In genomic region chr4:63229991-63230581, GRCm38 (mm10) we compare ENCODE assay signal across 10 mouse cellular contexts. TPM values are rescaled to one million over a fixed set of nuclear protein-coding genes. Genes with fewer than 3 reads are reported as not detected.
DNase-seq lines count a peak whose midpoint lies in the region; ATAC-seq and TF ChIP-seq lines count a peak whose summit lies in the region.
"Had no signal": no experiment of that assay in that cellular context is flagged by ENCODE, and none has a peak within 500 bp of the region (broad histone marks: within the 10 kb centered on the region; RNA-seq: fewer than 3 reads in every experiment).

No protein-coding gene starts in this region.

- H3K4me1 ChIP-seq in kidney, embryonic 14.5 days (ENCODE audit: control insufficient read depth, insufficient read depth, low read length) = peaks cover 43% of the 10 kb centered on the region
- peaks cover 52% of the 10 kb centered on the region for H3K4me1 ChIP-seq in cerebellum, adult 2 months (ENCODE audit: control insufficient read depth, insufficient read depth, low read length)
- H3K4me1 ChIP-seq in heart, embryonic 15.5 days (replicated peaks) = peaks cover 85% of the 10 kb centered on the region
- H3K4me1 ChIP-seq in midbrain, embryonic 16.5 days (ENCODE audit: control insufficient read depth, insufficient read depth, low read length) = peaks cover 22% of the 10 kb centered on the region

- 86% methylated on average over 14 of the region's 14 CpGs for WGBS in kidney, embryonic 14.5 days
- 14% methylated on average over 14 of the region's 14 CpGs for WGBS in cerebellum, adult 2 months
- WGBS in heart, embryonic 15.5 days = 53% methylated on average over 14 of the region's 14 CpGs
- WGBS in midbrain, embryonic 16.5 days = 40% methylated on average over 14 of the region's 14 CpGs

- no peaks in the 10 kb centered on the region for H3K9me3 ChIP-seq in kidney, embryonic 14.5 days (ENCODE audit: control insufficient read depth, low read length)
- no peaks in the 10 kb centered on the region for H3K9me3 ChIP-seq in heart, embryonic 15.5 days (replicated peaks)
- H3K9me3 ChIP-seq in midbrain, embryonic 16.5 days (replicated peaks; ENCODE audit: control insufficient read depth, low read length, poor library complexity, severe bottlenecking) = no peaks in the 10 kb centered on the region
- H3K9me3 ChIP-seq: lung, embryonic 15.5 days had no signal

- TF ChIP-seq CTCF in cerebellum, adult 2 months (IDR thresholded peaks at IDR 0.05; ENCODE audit: borderline replicate concordance, insufficient read depth, low read depth, low read length) = no peak

- TF ChIP-seq POLR2A in cerebellum, adult 2 months (IDR thresholded peaks at IDR 0.05; ENCODE audit: borderline replicate concordance, insufficient read depth, low read length) = no peak

- no peak overlapping the region for H3K9ac ChIP-seq in kidney, embryonic 14.5 days (ENCODE audit: low read depth, low read length)
- H3K9ac ChIP-seq in heart, embryonic 15.5 days = no peak overlapping the region
- H3K9ac ChIP-seq in midbrain, embryonic 16.5 days (ENCODE audit: low read depth, low read length) = no peak overlapping the region
- H3K9ac ChIP-seq: lung, embryonic 15.5 days had no signal

- H3K27me3 ChIP-seq in kidney, embryonic 14.5 days (ENCODE audit: control insufficient read depth, insufficient read depth, low read length) = no peaks in the 10 kb centered on the region
- no peaks in the 10 kb centered on the region for H3K27me3 ChIP-seq in cerebellum, adult 2 months (ENCODE audit: control insufficient read depth, insufficient read depth, low read length)
- H3K27me3 ChIP-seq in heart, embryonic 15.5 days = no peaks in the 10 kb centered on the region
- H3K27me3 ChIP-seq in midbrain, embryonic 16.5 days (ENCODE audit: control insufficient read depth, insufficient read depth, low read depth, low read length) = no peaks in the 10 kb centered on the region
- H3K27me3 ChIP-seq: lung, embryonic 15.5 days had no signal

- ATAC-seq in kidney, embryonic 14.5 days (ENCODE audit: low FRiP score, low TSS enrichment) = no peak
- peak; percentile 51 for ATAC-seq in heart, embryonic 15.5 days (replicated peaks; ENCODE audit: insufficient number of reproducible peaks, insufficient read depth, low FRiP score, low read depth)
- ATAC-seq in midbrain, embryonic 16.5 days = peak; percentile 59

- no peak overlapping the region for H3K27ac ChIP-seq in kidney, embryonic 14.5 days (ENCODE audit: low read depth, low read length)
- peak overlapping the region; percentile 23; the same call in 1 of the 2 replicates for H3K27ac ChIP-seq in cerebellum, adult 2 months (ENCODE audit: insufficient read depth, low read length)
- peak overlapping the region; percentile 80 for H3K27ac ChIP-seq in heart, embryonic 15.5 days
- peak overlapping the region; percentile 55 for H3K27ac ChIP-seq in midbrain, embryonic 16.5 days (ENCODE audit: low read length)
- H3K27ac ChIP-seq: lung, embryonic 15.5 days had no signal

- H3K4me2 ChIP-seq in kidney, embryonic 14.5 days (replicated peaks; ENCODE audit: low read depth, low read length) = no peak overlapping the region
- no peak overlapping the region for H3K4me2 ChIP-seq in heart, embryonic 15.5 days
- H3K4me2 ChIP-seq in midbrain, embryonic 16.5 days (ENCODE audit: low read length) = no peak overlapping the region
- H3K4me2 ChIP-seq: lung, embryonic 15.5 days had no signal

- H3K36me3 ChIP-seq in kidney, embryonic 14.5 days (ENCODE audit: control insufficient read depth, insufficient read depth, low read length) = peaks cover 2% of the 10 kb centered on the region; the same call in 1 of the 2 replicates
- H3K36me3 ChIP-seq in heart, embryonic 15.5 days = no peaks in the 10 kb centered on the region
- H3K36me3 ChIP-seq in midbrain, embryonic 16.5 days (ENCODE audit: control insufficient read depth, insufficient read depth, low read length) = no peaks in the 10 kb centered on the region

- H3K4me3 ChIP-seq in kidney, embryonic 14.5 days (ENCODE audit: low read length) = no peak overlapping the region
- H3K4me3 ChIP-seq in cerebellum, adult 2 months (replicated peaks; ENCODE audit: insufficient read depth, low read depth, low read length) = no peak overlapping the region
- no peak overlapping the region for H3K4me3 ChIP-seq in heart, embryonic 15.5 days
- no peak overlapping the region for H3K4me3 ChIP-seq in midbrain, embryonic 16.5 days (ENCODE audit: low read depth, low read length)
- H3K4me3 ChIP-seq: lung, embryonic 15.5 days had no signal

- DNase-seq in kidney, adult 9 months = peak; percentile 54
- peak; percentile 78 to 85 for DNase-seq in cerebellum, adult 2 months
- no peak for DNase-seq in spleen, adult 18-20 months
- no peak for DNase-seq in embryo, embryonic 9.5 days (ENCODE audit: extremely low spot score)
- DNase-seq in thymus, adult 18-20 months = no peak
- DNase-seq: kidney, postnatal 14 days had no signal

RNA-seq across cellular contexts. Expression of gene Col27a1, which starts 16.3 kb away (rescaled TPM):
- polyA plus RNA-seq in kidney, embryonic 14.5 days (2014; fragmentation: Nextera tagmentation; extraction: Ambion mirVana) = 8.8 and 10.6 TPM in 2 replicates
- 24.2 and 27.4 TPM in 2 replicates for polyA plus RNA-seq in cerebellum, adult 2 months (2012; rRNA removed)
- polyA plus RNA-seq in heart, embryonic 15.5 days (2015; fragmentation: Nextera tagmentation; extraction: Ambion mirVana) = 4.4 and 6.1 TPM in 2 replicates
- 1.6 TPM in 2 replicates for polyA plus RNA-seq in midbrain, embryonic 16.5 days (2015; fragmentation: Nextera tagmentation; extraction: Ambion mirVana)

RNA-seq across cellular contexts. Expression of gene Kif12, which starts 58.2 kb away (rescaled TPM):
- polyA plus RNA-seq in kidney, embryonic 14.5 days (2014; fragmentation: Nextera tagmentation; extraction: Ambion mirVana) = 60.0 and 70.3 TPM in 2 replicates
- polyA plus RNA-seq in cerebellum, adult 2 months (2012; rRNA removed) = 0.06 TPM in 1 of 2 replicates, not detected in the other
- 0.13 and 0.48 TPM in 2 replicates for polyA plus RNA-seq in heart, embryonic 15.5 days (2015; fragmentation: Nextera tagmentation; extraction: Ambion mirVana)
- 0.06 and 0.09 TPM in 2 replicates for polyA plus RNA-seq in midbrain, embryonic 16.5 days (2015; fragmentation: Nextera tagmentation; extraction: Ambion mirVana)

Comparison
In these comparisons a context has a peak if more than half of its experiments do, and no peak if none do; other contexts are left out.
1. DNase-seq: peak in kidney, adult 9 months (single experiment) and cerebellum, adult 2 months (2 of 2); none in spleen, adult 18-20 months (0 of 2), embryo, embryonic 9.5 days (single experiment) and thymus, adult 18-20 months (0 of 2).
2. RNA of gene Kif12, which starts 58.2 kb away (polyA plus RNA-seq): 60.0 to 70.3 TPM in kidney, embryonic 14.5 days; 0.13 to 0.48 TPM in heart, embryonic 15.5 days, 0.06 to 0.09 TPM in midbrain, embryonic 16.5 days and 0.06 TPM in cerebellum, adult 2 months; every median in the first group is over 10 times any median in the second.